Mouse (Mus musculus) thymus, postnatal 14 days (tissue): ENCODE measurements at regions not wholly inside any gene's neighbourhood (a gene's known extent, or its start where the extent isn't known, plus 50 kb on each side); places are given as distances from the start of the nearest gene placed in this dataset.

ENCODE experiments used
- DNase-seq: peaks from one replicate; pipeline ENCODE4 v3.0.0; 2021

GRCm38 (mm10) chr14:25137312-25137711, 321.7 kb upstream of the Zmiz1 start:
- DNase-seq: no peak

- no peak for DNase-seq
Observed at GRCm38 (mm10) chr14:25138485-25138884, 320.5 kb upstream of the Zmiz1 start.

- no peak for DNase-seq
Observed at GRCm38 (mm10) chr14:25141933-25142332, 317.1 kb upstream of the Zmiz1 start.

GRCm38 (mm10) chr14:25143051-25143450, 315.9 kb upstream of the Zmiz1 start:
- no peak for DNase-seq

GRCm38 (mm10) chr14:25147731-25148130, 311.3 kb upstream of the Zmiz1 start:
- no peak for DNase-seq

GRCm38 (mm10) chr14:25150968-25151367, 308.0 kb upstream of the Zmiz1 start:
- no peak for DNase-seq

GRCm38 (mm10) chr14:25151485-25151884, 307.5 kb upstream of the Zmiz1 start:
- no peak for DNase-seq

- DNase-seq: no peak
Observed at GRCm38 (mm10) chr14:25153573-25153972, 305.4 kb upstream of the Zmiz1 start.

- DNase-seq: no peak
Observed at GRCm38 (mm10) chr14:25154180-25154579, 304.8 kb upstream of the Zmiz1 start.

GRCm38 (mm10) chr14:25155008-25155783, 303.8 kb upstream of the Zmiz1 start:
- DNase-seq: no peak

GRCm38 (mm10) chr14:25156171-25156570, 302.8 kb upstream of the Zmiz1 start:
- peak; percentile 47 for DNase-seq

- no peak for DNase-seq
Observed at GRCm38 (mm10) chr14:25161684-25162321, 297.2 kb upstream of the Zmiz1 start.

- DNase-seq: peak; percentile 17
Observed at GRCm38 (mm10) chr14:25166217-25166616, 292.8 kb upstream of the Zmiz1 start.

GRCm38 (mm10) chr14:25167604-25168003, 291.4 kb upstream of the Zmiz1 start:
- no peak for DNase-seq

- no peak for DNase-seq
Observed at GRCm38 (mm10) chr14:25168310-25168709, 290.7 kb upstream of the Zmiz1 start.

GRCm38 (mm10) chr14:25173281-25173680, 285.7 kb upstream of the Zmiz1 start:
- no peak for DNase-seq

- DNase-seq: no peak
Observed at GRCm38 (mm10) chr14:25173873-25174272, 285.1 kb upstream of the Zmiz1 start.

GRCm38 (mm10) chr14:25174402-25174801, 284.6 kb upstream of the Zmiz1 start:
- no peak for DNase-seq

GRCm38 (mm10) chr14:25176206-25176605, 282.8 kb upstream of the Zmiz1 start:
- DNase-seq: peak; percentile 64

- no peak for DNase-seq
Observed at GRCm38 (mm10) chr14:25180126-25180525, 278.9 kb upstream of the Zmiz1 start.

- no peak for DNase-seq
Observed at GRCm38 (mm10) chr14:25181406-25181805, 277.6 kb upstream of the Zmiz1 start.

- no peak for DNase-seq
Observed at GRCm38 (mm10) chr14:25184042-25184441, 274.9 kb upstream of the Zmiz1 start.

GRCm38 (mm10) chr14:25184875-25185274, 274.1 kb upstream of the Zmiz1 start:
- no peak for DNase-seq

GRCm38 (mm10) chr14:25185556-25185958, 273.4 kb upstream of the Zmiz1 start:
- DNase-seq: no peak
